Mouse (Mus musculus) bone marrow, adult 2 months (tissue): Measurements from ENCODE around the gene Rdh13.

ENCODE experiments used
- CTCF ChIP-seq: fragments of 200-500 bp; IDR thresholded peaks from 2 replicates; pipeline ENCODE4 v1.5.1; 2011; ENCODE audit warnings: low read length, control low read depth; ENCODE audit not compliant: control insufficient read depth, insufficient read depth
- POLR2A ChIP-seq: fragments of 200-500 bp; IDR thresholded peaks from 2 replicates; pipeline ENCODE4 v1.6.1; 2011; ENCODE audit warnings: low read depth, mild to moderate bottlenecking, control low read depth, low read length, borderline replicate concordance; ENCODE audit not compliant: control insufficient read depth

- TF ChIP-seq POLR2A (no peak), CTCF (no peak)
Measured at GRCm38 (mm10) chr7:4492284-4493224, 47.1 kb upstream of the Rdh13 start.
